Mouse (Mus musculus): ENCODE measurements around the gene Myo1b.

Gene Myo1b

DNA sequence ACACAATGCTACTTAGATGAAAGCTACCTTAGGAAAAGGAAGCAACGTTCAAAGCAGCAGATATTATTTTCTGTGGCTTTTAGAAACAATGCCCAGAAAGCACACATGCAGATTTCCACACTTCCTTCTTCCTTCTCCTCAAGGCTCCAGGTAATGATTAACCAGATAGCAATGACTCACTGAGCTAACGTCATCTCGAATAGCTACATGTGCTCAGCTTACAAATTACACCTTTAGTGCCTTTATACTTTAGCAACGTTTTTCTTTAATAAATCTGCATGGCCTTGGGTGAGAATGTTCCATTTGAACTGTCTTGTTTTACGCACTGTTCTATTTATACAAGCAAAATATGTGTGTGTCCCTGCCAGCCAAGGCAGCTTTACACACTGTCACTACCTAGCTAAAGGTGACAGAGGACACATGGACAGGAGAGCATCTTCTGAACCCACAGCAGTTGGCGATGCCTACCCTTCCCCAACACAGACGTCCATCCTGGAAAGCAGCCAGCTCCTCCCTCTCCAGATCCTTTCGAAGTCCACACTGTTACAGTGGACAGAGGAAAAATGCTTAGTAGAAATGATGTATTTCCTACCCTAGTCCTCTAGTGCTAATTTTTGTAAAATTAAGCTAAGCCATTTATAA, 66.2 kb downstream of the Myo1b start:
- peak; percentile 49 for DNase-seq

DNA sequence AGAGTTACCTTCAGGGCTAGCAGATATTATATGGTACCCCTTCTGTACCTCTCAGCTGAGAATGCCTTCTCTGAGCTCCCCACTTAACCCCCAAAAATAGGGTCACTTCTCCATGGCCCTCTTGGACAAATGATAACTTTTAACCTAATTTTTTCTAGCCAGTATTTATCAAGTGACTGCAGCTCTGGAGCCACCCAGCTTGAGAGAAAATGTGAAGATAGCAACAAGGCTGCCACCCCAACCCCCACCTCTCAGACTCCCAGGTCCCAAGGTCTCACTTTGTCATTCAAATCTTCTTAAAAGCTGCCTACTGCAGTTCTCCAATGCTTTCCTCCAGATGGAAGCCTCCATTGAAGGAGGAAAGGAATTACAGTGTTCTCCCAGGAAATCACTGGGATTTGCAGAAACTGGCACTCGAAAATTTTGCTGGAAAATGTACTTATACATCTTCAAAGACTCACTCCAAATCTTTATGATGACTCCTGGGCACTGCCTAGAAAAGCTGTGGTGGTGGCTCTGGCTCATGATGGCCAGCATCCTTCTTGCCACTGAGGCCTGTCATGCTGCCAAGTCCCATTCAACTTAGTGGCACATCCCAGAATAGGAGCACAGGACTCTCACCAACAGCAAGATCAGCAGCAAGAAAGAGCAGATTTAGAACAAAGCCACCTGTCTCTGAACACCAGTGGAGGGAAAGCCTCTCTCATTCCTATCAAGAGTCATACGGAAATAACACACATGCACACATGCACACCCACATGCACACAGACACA, 70.4 kb downstream of the Myo1b start:
- no peak for DNase-seq

DNA sequence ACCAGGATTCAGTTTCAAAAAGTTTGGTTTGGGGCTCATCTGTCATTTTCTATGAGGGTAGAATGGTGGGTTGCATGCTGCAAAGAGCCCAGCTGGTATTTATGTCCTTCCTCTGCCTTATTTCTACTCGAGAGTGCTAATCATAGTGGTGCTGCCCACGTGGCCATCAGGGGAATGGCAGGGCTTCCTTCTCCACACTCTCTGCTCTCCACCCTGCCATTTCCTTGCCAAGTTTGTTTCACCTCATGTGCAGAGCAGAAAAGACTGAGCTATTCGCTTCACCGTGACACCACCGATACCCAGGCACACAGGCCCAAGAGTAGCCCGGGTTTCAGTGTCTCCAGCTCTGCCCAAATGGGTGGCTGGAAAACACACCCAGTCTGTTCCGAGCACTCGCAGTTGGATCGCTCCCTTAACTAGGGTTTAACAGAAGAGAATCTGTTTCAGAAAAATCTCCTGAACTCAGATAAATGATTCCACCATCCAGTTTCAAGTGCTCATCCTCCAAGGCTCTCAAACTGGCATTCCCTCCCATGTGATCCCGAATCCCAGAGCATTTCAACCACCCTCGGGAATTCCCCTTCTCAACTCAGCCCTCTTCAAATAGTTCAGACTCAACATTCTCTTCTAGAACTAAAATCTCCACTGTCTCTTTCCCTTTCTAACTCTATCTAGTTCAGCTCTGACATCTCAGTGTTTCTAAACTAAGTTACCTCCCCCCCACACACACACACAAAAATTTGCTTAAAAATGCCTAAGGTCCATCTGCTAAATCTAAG, 77.8 kb downstream of the Myo1b start:
- DNase-seq, result peak; percentile 40

DNA sequence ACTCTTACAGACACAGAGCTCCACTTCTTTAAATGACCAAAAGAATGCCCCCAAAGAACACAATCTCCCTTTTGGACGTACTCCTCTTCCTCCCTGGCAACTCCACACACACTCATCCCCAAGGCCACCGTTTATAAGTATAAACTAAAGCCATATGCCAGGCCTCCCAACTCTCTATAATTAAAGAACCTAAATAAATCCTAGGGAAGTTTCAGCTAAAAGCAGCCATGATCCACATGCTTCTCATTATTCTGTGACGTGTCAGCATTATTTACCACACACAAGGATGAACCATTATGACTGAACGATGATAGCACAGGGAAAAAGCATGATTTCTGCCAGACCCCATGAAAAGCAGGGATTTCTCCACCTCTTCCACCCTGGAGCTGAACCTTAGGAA, 78.6 kb downstream of the Myo1b start:
- DNase-seq, result no peak

DNA sequence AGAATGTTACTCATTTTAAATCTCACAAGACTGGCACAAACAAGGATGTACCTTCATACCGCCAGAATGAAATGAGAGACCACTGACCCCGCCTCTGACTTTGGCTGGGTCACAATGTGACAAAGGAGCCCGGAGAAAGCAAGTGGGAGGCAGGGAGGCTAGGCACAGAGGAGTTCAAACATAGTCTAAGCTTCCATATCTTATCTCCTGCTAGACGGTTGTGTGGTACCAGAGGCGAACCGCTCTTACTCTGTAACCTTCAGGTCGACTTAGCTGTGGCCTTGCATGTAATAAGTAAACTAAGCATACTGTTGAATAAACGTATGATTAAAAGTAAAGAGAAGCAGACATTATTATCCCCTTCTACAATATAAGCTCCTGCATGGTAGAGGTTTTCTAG, 80.1 kb downstream of the Myo1b start:
- no peak for DNase-seq

DNA sequence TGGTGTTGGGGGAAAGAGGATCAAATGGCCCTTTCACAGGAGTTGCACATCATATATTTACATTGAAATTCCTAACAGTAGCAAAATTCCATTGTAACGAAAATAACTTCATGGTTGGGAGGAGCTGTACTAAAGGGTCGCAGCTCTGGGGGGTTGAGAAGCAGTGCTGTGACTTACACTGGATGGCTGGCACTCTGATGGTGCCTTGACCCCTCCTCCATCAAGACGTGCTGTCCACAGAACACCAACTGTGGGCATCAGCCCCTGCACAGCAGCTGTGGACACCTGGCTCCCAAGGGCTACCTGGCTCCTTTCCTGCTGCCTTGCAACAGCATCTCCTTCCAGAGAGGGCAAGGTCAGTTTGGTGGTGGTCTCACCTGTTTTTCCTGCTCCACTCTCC, 81.8 kb downstream of the Myo1b start:
- DNase-seq, result no peak

DNA sequence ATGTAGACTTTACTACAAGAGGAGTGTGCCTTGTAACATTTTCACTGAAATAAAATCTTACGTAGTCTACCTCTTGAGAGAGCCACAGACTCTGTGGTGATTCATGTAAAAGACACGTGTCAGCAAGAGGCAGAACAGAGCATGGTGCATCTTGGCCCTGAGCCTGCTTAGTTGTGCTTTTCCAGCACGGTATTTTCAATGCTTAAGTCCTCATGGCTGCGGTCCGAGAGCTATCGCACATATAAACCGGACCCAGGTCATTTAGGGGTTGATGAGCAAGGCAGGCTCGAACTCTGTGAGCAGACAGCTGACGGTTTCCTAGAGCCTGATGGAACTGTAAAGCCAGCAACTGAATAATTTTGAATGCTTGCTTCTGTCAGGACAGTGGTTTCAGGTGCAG, 86.5 kb downstream of the Myo1b start:
- DNase-seq, result no peak

DNA sequence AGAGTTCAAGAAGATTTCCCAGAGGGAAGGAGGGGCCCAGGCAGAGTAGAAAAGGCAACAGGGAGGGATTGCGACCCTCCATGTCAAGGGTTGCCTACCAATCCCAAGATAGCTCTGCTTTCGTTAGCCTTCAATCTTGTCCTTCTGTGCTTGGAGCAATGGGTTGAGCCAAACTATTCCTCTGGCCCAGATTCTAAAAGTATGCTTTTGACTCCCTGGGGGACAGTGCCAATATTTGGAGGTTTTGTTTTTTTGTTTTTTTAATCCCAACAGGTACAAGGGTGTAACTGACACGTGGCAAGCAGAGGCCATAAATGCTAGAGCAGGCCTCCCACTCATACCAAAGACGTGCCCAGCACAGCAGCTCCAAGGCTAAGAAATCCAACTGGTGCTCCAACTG, 93.3 kb downstream of the Myo1b start:
- DNase-seq, result no peak

DNA sequence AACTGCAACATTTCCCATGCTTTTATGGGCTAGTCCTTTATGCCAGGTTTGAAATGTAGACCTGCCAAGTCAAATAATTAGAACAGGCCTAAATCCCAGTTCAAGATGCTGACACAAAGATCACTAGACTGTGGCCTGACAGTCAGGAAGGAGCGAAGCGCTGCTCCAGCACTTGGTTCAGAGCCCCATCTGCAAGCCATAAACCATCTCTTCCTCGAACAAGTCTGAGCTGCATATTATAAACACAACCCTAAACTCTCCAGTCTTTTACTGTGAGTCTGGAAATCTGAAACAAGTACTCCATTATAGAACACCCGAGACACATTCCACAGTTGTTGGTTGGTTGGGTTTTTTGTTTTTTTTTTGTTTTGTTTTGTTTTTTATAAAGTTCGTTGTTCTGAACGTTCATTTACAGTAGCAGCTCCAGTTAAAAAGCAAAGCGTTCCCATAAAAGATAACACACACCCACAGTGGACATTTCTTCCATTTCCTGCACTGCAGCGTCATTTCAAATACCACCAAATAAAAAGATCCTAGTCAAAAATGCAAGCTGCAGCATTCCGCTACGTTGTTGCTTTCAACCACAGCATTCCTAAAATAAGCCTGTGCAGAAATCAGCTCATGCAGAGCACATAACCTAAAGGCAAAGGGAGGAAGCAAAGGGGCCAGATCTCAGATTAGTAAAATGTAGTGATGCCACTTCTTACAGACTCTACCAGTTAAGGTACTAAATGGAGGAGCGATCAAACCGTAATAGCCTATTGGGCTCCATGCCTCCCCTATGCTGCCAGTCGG, 94.0 kb downstream of the Myo1b start:
- DNase-seq, result peak; percentile 24

DNA sequence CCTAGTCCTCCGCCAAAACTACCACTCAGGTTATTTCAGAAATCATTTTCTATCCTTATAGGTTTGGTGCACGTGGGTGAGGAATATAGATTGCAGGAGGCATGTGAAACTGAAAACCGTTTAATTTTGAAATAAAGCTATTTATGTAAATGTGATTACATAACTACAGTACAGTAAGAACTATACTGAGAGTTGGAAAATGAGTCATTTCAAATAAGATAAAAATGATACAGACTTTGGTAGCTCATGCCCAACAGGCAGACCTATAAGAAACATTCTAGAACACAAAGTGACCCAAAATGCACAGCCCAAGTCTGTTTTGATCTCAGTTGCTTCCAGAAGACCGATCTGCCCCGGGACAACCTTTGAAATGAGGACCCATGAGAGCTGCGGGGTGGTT, 95.4 kb downstream of the Myo1b start:
- no peak for DNase-seq

DNA sequence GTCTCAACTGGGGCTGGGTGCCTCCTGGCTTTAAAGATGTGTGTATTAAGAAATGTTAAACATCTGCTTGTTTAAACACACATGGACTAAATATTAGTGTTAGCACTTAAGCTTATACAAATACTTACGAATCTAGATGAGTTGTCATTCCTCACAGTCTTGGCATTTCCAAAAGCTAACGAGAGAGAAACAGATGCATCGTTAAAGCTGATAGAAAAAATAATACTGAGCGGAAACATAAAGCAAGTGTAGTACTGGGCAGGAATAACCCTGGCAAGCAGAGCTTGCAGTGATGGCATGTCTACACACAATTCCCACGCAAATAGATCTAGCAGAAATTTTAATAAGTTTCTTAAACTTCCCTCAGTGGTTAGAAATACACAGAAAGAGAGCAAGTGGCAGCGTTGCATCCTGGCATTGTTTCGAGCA, 95.8 kb downstream of the Myo1b start:
- no peak for DNase-seq

DNA sequence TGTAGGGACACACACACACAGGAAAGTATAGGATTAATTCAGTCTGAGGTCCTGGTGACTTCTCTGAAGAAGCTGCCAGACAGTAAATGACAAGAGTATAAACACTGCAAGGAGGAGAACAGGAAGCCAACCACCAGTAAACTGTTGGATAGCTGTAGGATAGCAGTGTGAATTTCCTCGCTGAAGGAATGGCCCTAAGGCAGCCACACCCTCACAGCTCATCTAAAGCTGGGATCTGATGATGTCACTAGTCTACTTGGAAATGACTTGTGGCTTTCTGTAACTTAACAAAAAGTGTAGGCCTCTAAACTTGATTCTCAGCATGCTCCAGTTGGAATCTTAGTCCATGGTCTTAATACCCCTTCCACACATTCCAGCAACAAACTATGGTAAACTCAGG, 100.2 kb downstream of the Myo1b start:
- DNase-seq, result no peak

DNA sequence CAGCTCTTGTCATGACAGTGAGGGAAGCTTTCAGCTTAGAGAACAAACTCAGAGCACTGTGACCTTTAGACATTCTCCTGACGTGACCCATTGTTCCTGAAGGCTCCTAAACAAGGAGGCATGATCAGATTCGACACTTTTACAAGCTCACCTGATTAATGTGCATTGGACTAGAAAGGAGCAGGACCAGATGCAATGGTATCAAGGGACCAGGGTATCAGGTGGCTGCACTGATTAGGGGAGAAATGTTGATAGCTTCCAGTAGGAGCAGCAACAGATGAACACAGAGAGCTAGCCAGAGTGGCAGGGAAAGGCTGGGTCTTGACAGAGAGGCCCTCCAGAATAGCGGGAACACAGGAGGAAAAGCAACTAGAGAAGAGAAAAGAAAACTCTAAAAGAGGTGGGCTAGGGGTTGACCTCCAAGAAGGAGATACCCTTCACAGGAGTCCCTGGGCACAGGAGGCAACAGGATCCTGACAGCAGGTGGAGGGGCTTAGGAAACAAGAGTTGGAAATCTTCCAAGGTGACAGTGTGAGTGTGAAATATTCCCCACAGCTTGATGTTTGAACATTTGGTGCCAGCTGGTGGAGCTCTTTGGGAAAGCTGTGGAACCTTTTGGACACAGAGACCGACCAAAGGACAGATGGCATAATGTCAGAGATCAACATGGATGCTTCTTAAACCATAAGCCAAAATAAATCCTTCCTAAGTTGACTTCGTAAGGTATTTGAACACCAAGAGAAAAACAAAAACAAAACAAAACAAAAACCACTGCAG, 100.8 kb downstream of the Myo1b start:
- DNase-seq, result no peak

DNA sequence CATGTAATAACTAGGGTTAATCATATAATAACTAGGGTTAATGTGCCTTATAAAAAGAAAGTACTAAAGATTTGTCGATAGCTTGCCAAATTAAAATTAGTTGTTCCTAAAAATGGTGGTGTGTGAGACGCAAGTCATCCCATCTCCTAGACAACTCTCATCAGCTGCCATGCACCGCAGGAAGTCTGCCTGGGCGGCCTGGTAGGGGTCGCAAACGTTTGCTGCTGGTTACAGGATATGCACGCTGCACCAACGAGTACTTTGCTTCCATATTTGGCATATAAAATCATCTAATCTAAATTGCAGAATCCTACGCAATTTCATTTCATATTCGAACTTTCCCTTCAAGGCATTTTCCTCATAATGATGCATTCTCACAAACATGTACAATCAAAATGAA, 107.0 kb downstream of the Myo1b start:
- DNase-seq, result no peak

DNA sequence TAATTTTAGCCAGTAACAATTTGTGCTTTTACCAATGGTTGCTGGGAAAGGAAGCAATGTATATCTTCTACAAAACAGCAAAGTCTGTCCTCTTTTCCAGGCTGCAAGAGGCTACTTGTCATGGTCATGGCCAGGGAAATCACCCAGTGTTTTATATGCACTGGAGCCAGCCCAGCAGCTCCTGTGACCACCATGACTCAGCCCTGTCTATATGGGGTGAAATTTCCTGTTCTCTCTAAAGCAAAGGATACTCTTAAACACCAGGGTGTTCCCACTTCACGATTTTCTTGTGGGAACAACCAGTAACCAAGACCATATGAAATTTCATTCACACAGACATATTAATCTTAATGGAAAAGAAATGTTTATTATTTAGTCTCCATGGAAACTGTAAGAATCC, 107.6 kb downstream of the Myo1b start:
- no peak for DNase-seq

DNA sequence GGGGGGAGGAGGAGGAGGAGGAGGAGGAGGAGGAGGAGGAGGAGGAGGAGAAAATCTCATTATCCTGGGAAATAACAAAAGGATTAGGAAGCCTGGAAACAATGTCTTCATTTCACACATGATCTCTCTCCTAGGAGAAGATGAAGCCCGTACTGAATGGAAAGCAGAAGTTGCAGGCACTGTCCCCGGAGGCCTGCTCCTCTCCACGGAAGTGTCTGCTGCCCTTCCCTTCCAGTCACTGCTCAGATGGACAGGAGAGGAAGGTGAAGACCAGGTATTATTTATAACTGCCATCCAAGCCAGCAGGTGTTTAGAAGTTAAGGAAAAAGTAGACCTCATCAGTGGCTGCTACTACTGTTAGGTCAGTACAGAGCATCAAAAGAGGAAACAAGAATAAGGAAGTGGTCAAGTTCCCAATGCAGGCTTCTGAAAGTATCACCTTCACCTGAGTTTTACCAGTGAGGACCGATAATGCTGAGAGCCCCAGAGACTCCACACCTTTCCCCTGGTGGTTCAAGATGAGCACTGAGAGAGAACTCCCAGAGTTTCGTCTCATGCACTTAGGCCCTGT, 110.7 kb downstream of the Myo1b start:
- DNase-seq, result no peak

DNA sequence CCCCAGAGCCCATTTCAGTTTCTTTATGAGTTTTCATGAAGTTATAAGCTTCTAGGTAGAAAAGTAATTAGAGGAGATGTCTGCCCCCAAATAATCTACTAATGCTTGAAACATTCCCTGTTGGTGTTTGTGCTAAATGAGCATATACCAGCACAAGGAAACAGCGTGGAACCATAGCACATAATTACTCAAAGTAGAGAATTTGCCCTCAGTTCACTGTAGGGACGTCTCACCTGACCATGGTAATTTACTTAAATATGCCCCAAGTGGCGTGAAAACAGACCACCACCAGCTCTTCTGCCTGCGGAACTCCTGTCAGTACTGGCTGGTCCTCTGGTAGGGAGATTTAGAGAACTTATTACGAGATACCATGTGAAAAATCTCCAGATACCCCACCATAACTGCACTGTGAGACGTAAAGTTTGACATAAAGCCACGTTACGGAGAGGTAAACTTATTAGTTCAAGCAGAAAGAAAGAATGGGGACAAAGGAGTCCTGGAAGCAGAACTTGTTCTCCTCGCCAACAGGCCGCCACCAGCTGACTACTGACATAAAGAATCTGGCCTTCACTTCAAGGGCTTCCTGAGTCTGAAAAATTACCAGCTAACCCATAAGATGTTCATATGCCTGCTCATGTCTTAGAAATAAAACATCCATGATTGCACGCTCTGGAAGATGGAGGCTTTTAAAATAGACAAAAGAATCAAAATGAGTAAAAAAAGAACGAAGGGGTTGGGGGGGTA, 111.4 kb downstream of the Myo1b start:
- DNase-seq, result no peak

DNA sequence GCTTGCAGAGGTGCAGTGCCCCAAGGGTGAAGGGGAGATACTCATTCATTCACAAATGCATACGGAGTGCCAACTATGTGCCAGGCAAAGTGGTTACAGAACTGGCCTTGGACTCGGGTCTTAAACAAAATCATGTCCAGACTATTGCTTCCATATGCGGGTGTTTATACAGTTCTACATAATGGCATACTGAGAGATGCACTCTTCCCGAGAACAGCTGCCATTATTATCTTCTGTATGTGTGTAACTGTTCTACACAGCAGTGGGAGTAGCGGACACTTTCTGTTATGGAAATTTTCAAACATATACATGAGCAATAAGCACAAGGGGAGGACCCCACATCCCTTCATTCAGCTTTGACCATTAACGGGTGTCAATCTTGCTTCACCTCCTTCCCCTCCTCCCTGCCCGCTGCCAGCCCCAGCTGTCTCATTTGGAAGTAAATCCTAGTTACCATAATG, 117.8 kb downstream of the Myo1b start:
- no peak for DNase-seq

DNA sequence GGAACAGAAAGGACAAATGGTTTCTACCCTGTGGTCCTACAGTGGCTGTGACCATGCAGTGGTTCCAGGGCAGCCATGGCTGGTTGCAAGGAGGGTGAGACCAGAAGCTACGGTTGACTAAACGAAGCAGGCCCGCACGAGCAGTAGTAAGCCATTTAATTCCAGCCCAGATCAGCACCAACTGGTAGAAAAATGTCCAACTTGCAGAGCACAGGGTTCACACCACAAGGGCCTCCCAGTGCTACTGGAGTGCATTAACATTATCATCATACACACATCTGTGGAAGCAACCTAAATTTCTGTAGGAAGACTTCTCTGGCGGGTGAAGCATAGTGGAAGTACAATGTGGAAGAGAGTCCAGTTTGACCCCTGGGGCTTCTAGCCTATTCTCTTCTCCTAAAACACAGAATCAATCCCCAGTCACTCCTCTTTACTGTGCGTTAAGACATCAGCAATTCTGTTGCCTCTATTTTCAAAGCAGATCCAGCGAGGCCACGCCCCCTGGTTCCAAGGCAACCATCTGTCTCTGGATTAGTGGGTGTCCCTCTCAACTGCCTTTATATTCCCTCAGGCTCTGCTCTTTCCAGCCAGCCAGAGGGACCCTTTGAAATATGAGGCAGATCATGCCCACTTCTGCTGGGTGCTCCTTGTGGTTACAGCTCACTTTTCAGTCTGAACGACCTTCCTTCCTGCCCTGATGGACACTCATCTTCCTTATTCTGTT, 120.1 kb downstream of the Myo1b start:
- DNase-seq, result no peak

DNA sequence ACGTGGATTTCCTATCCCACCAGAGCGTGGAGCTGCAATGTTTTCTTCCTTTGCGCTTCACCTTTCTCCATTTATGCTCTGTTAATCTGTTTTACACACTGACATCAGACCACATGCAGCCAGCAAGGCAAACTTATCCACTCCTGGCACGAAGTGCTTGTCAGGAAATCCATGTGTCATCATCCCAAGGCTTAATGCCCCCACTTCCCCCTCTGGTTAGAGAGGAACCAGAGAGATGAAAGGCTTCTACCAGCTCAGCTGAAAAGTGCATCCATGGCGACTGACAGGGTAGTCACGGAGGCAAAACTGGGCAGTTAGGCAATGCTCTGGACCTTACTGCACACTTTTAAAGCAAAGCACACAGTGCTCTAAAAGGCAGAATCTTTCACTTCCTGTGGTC, 126.6 kb downstream of the Myo1b start:
- DNase-seq, result no peak

All from kidney, postnatal 10 days (tissue).